Mouse (Mus musculus): ENCODE measurements around the gene C87436. TPM values are rescaled to one million over a fixed set of nuclear protein-coding genes. Genes with fewer than 3 reads are reported as not detected.

The C87436 gene
- polyA plus RNA-seq, 1 experiment from 2014 or later: 24.4 TPM

DNA sequence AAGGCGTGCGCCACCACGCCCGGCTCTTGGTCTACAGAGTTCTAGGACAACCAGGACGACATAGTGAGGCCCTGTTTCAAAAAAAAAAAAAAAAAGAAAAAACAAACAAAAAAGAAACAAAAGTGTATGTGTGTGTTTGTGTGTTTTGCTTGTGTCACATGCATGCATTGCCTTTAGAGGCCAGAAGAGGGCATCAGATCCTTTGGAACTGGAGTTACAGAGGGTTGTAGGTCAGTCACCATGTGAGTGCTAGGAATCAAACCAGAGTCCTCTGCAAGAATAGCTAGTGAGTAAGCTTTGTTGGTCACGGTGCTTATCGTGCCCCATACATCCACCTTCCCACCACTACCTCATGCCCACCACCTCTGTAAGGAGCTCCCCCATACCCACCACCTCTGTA lies 56.6 kb downstream of the C87436 start:
- Histone ChIP-seq H3K27ac (no peak overlapping the region), H3K27me3 (ENCODE audit: poor library complexity, severe bottlenecking) (no peaks in the 10 kb centered on the region), H3K4me3 (no peak overlapping the region), H3K4me1 (peaks cover 39% of the 10 kb centered on the region), H3K36me3 (replicated peaks) (no peaks in the 10 kb centered on the region), H3K9me3 (no peaks in the 10 kb centered on the region; the same call in 1 of the 2 replicates)
- WGBS: 94% methylated on average over 7 of the region's 7 CpGs
- no peak for DNase-seq (ENCODE audit: extremely low spot score, low spot score)

GRCm38 (mm10) chr6:86495661-86496060 lies 57.5 kb downstream of the C87436 start:
- H3K27ac ChIP-seq: no peak overlapping the region

GRCm38 (mm10) chr6:86496127-86496526 lies 58.0 kb downstream of the C87436 start:
- Histone ChIP-seq H3K4me1 (peaks cover 40% of the 10 kb centered on the region), H3K4me3 (no peak overlapping the region), H3K9me3 (no peaks in the 10 kb centered on the region; the same call in 1 of the 2 replicates), H3K27me3 (ENCODE audit: poor library complexity, severe bottlenecking) (no peaks in the 10 kb centered on the region), H3K27ac (no peak overlapping the region), H3K36me3 (replicated peaks) (no peaks in the 10 kb centered on the region)
- DNase-seq (ENCODE audit: extremely low spot score, low spot score): no peak
- 82% methylated on average over 8 of the region's 8 CpGs for WGBS

More at GRCm38 (mm10) chr6:86495661-86496060, 57.5 kb downstream of the C87436 start:
- no peak for DNase-seq (ENCODE audit: extremely low spot score, low spot score)
- 35% methylated on average over 3 of the region's 3 CpGs for WGBS
- Histone ChIP-seq H3K36me3 (replicated peaks) (no peaks in the 10 kb centered on the region), H3K4me3 (no peak overlapping the region), H3K27me3 (ENCODE audit: poor library complexity, severe bottlenecking) (no peaks in the 10 kb centered on the region), H3K4me1 (peaks cover 40% of the 10 kb centered on the region), H3K9me3 (no peaks in the 10 kb centered on the region; the same call in 1 of the 2 replicates)

GRCm38 (mm10) chr6:86496585-86496984 lies 58.4 kb downstream of the C87436 start:
- Histone ChIP-seq H3K27me3 (ENCODE audit: poor library complexity, severe bottlenecking) (no peaks in the 10 kb centered on the region), H3K27ac (peak overlapping the region; percentile 74; the same call in 1 of the 2 replicates), H3K36me3 (replicated peaks) (no peaks in the 10 kb centered on the region), H3K4me3 (no peak overlapping the region), H3K9me3 (no peaks in the 10 kb centered on the region; the same call in 1 of the 2 replicates), H3K4me1 (peaks cover 40% of the 10 kb centered on the region)
- no peak for DNase-seq (ENCODE audit: extremely low spot score, low spot score)
- 77% methylated on average over 5 of the region's 5 CpGs for WGBS

DNA sequence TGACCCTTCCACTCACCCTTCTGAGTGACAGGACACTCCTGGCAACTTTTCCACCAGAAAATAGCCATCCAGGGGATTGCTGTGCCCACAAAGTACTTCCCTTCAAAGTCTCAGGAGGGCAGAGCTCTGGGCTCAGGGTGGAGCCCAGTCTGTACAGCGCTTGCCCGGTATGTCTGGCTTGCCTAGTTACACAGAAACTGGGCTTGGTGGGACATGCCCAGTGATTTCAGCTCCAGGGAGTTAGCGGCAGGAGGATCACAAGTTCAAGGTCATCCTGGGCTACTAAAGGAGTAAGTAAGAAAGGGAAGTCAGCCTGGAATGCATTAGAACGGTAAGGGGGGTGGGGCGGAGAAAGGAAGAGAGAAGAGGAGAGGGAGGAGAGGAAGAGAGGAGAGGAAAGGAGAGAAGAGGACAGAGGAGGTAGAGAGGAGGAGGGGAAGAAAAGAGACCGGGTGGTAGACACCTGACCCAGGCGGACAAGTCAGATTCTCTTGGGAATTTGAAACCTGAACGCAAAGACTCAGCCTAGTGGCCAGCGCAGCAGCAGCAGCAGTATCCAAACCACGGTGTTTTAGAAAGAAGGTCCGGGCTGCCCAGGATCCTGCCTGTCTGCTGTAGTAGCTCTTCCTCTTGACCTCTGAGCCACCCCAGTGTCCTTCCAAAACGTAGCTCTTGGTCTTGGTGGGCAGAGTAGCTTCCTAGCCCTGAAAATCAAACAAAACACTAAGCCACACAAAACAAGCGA lies 59.1 kb downstream of the C87436 start:
- no peak for DNase-seq (ENCODE audit: extremely low spot score, low spot score)
- 29% methylated on average over 13 of the region's 13 CpGs for WGBS
- H3K27ac ChIP-seq: peak overlapping the region; percentile 74
- no peaks in the 10 kb centered on the region; the same call in 1 of the 2 replicates for H3K9me3 ChIP-seq
- H3K4me3 ChIP-seq: peak overlapping the region; percentile 25
- H3K27me3 ChIP-seq (ENCODE audit: poor library complexity, severe bottlenecking): no peaks in the 10 kb centered on the region
- H3K4me1 ChIP-seq: peaks cover 40% of the 10 kb centered on the region
- no peaks in the 10 kb centered on the region for H3K36me3 ChIP-seq (replicated peaks)

DNA sequence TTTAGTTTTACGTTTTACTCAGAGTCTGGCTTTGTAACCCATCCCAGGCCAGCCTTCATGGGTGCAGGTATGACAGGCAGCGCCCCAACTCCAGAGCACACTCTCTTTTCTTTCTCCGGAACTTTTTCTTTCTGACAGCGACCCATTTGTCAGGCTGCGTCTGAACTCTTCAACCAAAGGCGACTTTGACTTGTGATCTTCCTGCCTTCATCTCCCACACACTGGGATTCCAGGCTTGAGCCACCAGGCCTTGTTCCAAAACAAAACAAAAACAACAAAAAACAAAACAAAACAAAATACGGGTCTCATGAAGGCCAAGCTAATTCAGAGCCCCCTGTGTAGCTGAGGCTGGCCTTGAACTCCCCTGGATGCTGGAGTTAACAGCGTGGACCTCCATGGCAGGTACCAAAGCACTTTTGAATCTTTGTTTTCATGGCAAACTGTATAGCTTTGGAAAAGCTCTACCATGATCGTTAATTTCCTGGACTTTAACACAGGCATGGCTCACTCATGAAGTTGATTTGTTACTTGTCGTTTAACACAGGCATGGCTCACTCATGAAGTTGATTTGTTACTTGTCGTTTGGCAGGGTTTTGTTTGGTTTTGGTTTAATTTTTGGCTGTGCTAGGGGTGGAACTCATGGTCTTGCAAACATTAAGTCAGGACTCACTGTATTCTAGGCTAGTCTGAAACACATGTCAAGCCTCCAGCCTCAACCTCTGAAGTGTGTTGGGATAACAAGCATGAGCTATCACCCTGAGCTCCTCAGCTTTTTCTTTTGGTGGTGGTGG lies 60.0 kb downstream of the C87436 start:
- H3K27me3 ChIP-seq (ENCODE audit: poor library complexity, severe bottlenecking): no peaks in the 10 kb centered on the region
- DNase-seq (ENCODE audit: extremely low spot score, low spot score): no peak
- H3K4me1 ChIP-seq: peaks cover 40% of the 10 kb centered on the region
- no peaks in the 10 kb centered on the region; the same call in 1 of the 2 replicates for H3K9me3 ChIP-seq
- WGBS: 78% methylated on average over 11 of the region's 11 CpGs
- no peak overlapping the region for H3K4me3 ChIP-seq
- no peaks in the 10 kb centered on the region for H3K36me3 ChIP-seq (replicated peaks)
- H3K27ac ChIP-seq: peak overlapping the region; percentile 74; the same call in 1 of the 2 replicates

- Histone ChIP-seq H3K36me3 (replicated peaks) (no peaks in the 10 kb centered on the region), H3K4me3 (no peak overlapping the region), H3K9me3 (no peaks in the 10 kb centered on the region; the same call in 1 of the 2 replicates), H3K27me3 (ENCODE audit: poor library complexity, severe bottlenecking) (no peaks in the 10 kb centered on the region), H3K27ac (no peak overlapping the region), H3K4me1 (peaks cover 35% of the 10 kb centered on the region)
- no peak for DNase-seq (ENCODE audit: extremely low spot score, low spot score)
- WGBS: 77% methylated on average over 5 of the region's 5 CpGs
Measured at GRCm38 (mm10) chr6:86499571-86500109, 61.5 kb downstream of the C87436 start.

DNA sequence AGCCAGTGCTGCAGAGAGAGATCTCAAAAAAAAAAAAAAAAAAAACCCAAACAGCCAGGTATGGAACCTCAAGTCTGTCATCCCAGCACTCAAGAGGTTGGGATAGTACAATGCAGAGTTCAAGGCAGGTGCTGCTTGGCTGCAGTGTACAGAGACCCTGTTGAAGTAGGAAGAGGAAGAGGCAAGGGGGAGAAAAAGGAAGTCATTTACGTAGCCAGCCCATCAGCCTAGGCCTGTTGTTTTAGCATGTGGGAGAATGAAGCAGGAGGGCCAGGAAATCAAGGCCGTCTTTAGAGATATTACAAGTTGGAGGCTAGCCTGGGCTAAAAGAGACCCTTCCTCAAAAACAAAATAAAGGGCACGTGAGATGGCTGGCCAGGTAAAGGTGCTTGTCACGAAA lies 65.3 kb downstream of the C87436 start:
- WGBS: 84% methylated on average over 4 of the region's 4 CpGs

DNA sequence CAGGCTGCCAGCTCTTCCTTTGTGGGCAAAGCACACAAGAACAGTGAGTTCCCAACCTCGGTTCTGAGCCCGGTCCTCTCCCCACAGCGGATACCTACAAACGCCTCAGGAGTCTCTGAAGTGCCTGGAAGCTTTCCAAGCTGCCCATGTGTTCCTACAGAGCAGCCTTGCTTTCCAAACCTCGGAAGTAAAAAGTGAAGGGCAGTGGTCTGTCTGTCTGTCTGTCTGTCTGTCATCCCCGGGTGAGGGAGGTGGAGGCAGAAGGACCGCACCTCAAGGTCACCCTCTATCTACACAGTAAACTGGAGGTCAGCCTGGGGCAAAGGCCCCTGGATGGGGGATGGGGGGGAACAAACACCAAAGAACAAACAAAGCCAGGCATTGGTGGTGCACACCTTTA lies 67.5 kb downstream of the C87436 start:
- no peak overlapping the region for H3K4me3 ChIP-seq
- H3K27me3 ChIP-seq (ENCODE audit: poor library complexity, severe bottlenecking): no peaks in the 10 kb centered on the region
- no peaks in the 10 kb centered on the region for H3K36me3 ChIP-seq (replicated peaks)
- H3K9me3 ChIP-seq: no peaks in the 10 kb centered on the region
- DNase-seq (ENCODE audit: extremely low spot score, low spot score): no peak
- WGBS: 76% methylated on average over 7 of the region's 7 CpGs
- H3K4me1 ChIP-seq: no peaks in the 10 kb centered on the region
- no peak overlapping the region for H3K27ac ChIP-seq

More for the DNA sequence above, 65.3 kb downstream of the C87436 start:
- Histone ChIP-seq H3K4me3 (no peak overlapping the region), H3K36me3 (replicated peaks) (no peaks in the 10 kb centered on the region), H3K27me3 (ENCODE audit: poor library complexity, severe bottlenecking) (no peaks in the 10 kb centered on the region), H3K27ac (no peak overlapping the region), H3K4me1 (0 out of 2 replicates have a peak, but pooled peaks cover 5% of the 10 kb centered on the region), H3K9me3 (no peaks in the 10 kb centered on the region)
- no peak for DNase-seq (ENCODE audit: extremely low spot score, low spot score)

GRCm38 (mm10) chr6:86506309-86506708 lies 68.1 kb downstream of the C87436 start:
- no peaks in the 10 kb centered on the region for H3K27me3 ChIP-seq (ENCODE audit: poor library complexity, severe bottlenecking)
- H3K4me3 ChIP-seq: no peak overlapping the region
- H3K9me3 ChIP-seq: no peaks in the 10 kb centered on the region
- no peaks in the 10 kb centered on the region for H3K36me3 ChIP-seq (replicated peaks)
- H3K4me1 ChIP-seq: no peaks in the 10 kb centered on the region
- H3K27ac ChIP-seq: no peak overlapping the region
- DNase-seq (ENCODE audit: extremely low spot score, low spot score): no peak
- 82% methylated on average over 3 of the region's 3 CpGs for WGBS

- Histone ChIP-seq H3K4me1 (no peaks in the 10 kb centered on the region), H3K27ac (no peak overlapping the region), H3K27me3 (ENCODE audit: poor library complexity, severe bottlenecking) (no peaks in the 10 kb centered on the region), H3K9me3 (no peaks in the 10 kb centered on the region), H3K4me3 (no peak overlapping the region), H3K36me3 (replicated peaks) (no peaks in the 10 kb centered on the region)
- no peak for DNase-seq (ENCODE audit: extremely low spot score, low spot score)
Measured at GRCm38 (mm10) chr6:86507116-86507515, 68.9 kb downstream of the C87436 start.

GRCm38 (mm10) chr6:86508736-86509135 lies 70.6 kb downstream of the C87436 start:
- H3K4me3 ChIP-seq: no peak overlapping the region
- no peak overlapping the region for H3K27ac ChIP-seq
- no peak for DNase-seq (ENCODE audit: extremely low spot score, low spot score)
- no peaks in the 10 kb centered on the region for H3K9me3 ChIP-seq
- WGBS: 89% methylated on average over 3 of the region's 3 CpGs
- H3K27me3 ChIP-seq (ENCODE audit: poor library complexity, severe bottlenecking): no peaks in the 10 kb centered on the region
- no peaks in the 10 kb centered on the region for H3K4me1 ChIP-seq
- H3K36me3 ChIP-seq (replicated peaks): no peaks in the 10 kb centered on the region

Measured in forebrain, embryonic 10.5 days (tissue).